Mouse (Mus musculus) heart, embryonic 11.5 days (tissue): Measurements from ENCODE around the gene Myl10. TPM values are rescaled to one million over a fixed set of nuclear protein-coding genes. Genes with fewer than 3 reads are reported as not detected.

Experiments
- ATAC-seq: fragments of 200-750 bp; cut with Nextera tagmentation; replicated peaks from 2 replicates; pipeline ENCODE4 v1.8.0; 2017; ENCODE audit warnings: moderate library complexity; ENCODE audit not compliant: insufficient number of reproducible peaks, low FRiP score, low TSS enrichment
- H3K27ac ChIP-seq: fragments of 300-500 bp; sonication (generic); 2 replicates; pipeline ENCODE4 v1.5.1; 2014; ENCODE audit warnings: mild to moderate bottlenecking, low read depth, low read length
- H3K27me3 ChIP-seq: fragments of 300-500 bp; sonication (generic); 2 replicates; pipeline ENCODE4 v1.6.1; 2014; ENCODE audit warnings: mild to moderate bottlenecking, low read length, mixed read lengths; ENCODE audit not compliant: control insufficient read depth, insufficient read depth
- H3K36me3 ChIP-seq: fragments of 300-500 bp; sonication (generic); 2 replicates; pipeline ENCODE4 v1.6.1; 2014; ENCODE audit warnings: mild to moderate bottlenecking, low read length, moderate library complexity, mixed read lengths; ENCODE audit not compliant: control insufficient read depth, insufficient read depth
- H3K4me1 ChIP-seq: fragments of 300-500 bp; sonication (generic); 2 replicates; pipeline ENCODE4 v1.6.1; 2014; ENCODE audit warnings: low read length; ENCODE audit not compliant: control insufficient read depth, insufficient read depth
- H3K4me2 ChIP-seq: fragments of 300-500 bp; sonication (generic); 2 replicates; pipeline ENCODE4 v1.6.1; 2014; ENCODE audit warnings: mild to moderate bottlenecking, moderate library complexity
- H3K4me3 ChIP-seq: fragments of 300-500 bp; sonication (generic); 2 replicates; pipeline ENCODE4 v1.5.1; 2014; ENCODE audit warnings: low read depth, low read length
- H3K9ac ChIP-seq: fragments of 300-500 bp; sonication (generic); 2 replicates; pipeline ENCODE4 v1.6.1; 2014; ENCODE audit warnings: mild to moderate bottlenecking, low read depth, low read length, moderate library complexity
- H3K9me3 ChIP-seq: fragments of 300-500 bp; sonication (generic); replicated peaks from 2 replicates; pipeline ENCODE4 v1.6.1; 2016; ENCODE audit warnings: low read length; ENCODE audit not compliant: control insufficient read depth
- WGBS: fragments of 180-500 bp; shearing (Covaris S2); extraction: QIAGEN DNeasy Blood & Tissue Kit; methylation state at CpG from one replicate; pipeline ENCODE4 v1.1.7; 2014; ENCODE audit not compliant: insufficient replicate concordance; 5-methylcytosine and 5-hydroxymethylcytosine counted together
- polyA plus RNA-seq: library from polyadenylated mRNA; unstranded; fragments of >200 nt; fragmentation: Nextera tagmentation; extraction: Ambion mirVana; gene quantifications from 2 replicates; pipeline ENCODE4 v1.2.1, GENCODE M21; 2014

Myl10 gene
- polyA plus RNA-seq, 1 experiment from 2014 or later = not detected

GRCm38 (mm10) chr5:136746596-136746995, 53.6 kb downstream of the Myl10 start:
- H3K27ac ChIP-seq = no peak overlapping the region
- peaks cover 17% of the 10 kb centered on the region for H3K36me3 ChIP-seq
- H3K9ac ChIP-seq = no peak overlapping the region
- H3K27me3 ChIP-seq = no peaks in the 10 kb centered on the region
- 65% methylated on average over 9 of the region's 9 CpGs for WGBS
- H3K9me3 ChIP-seq = peaks cover 37% of the 10 kb centered on the region
- H3K4me1 ChIP-seq = no peaks in the 10 kb centered on the region
- ATAC-seq = no peak
- H3K4me2 ChIP-seq = no peak overlapping the region
- no peak overlapping the region for H3K4me3 ChIP-seq

Other genes with a start within 250 kb of the Myl10 start
- 67.5 and 71.0 TPM in 2 replicates for gene Cux1, start 125.7 kb upstream of the Myl10 start, polyA plus RNA-seq
- gene Col26a1, start 190.1 kb downstream of the Myl10 start, polyA plus RNA-seq = 13.3 and 16.3 TPM in 2 replicates
- 41.4 and 45.5 TPM in 2 replicates for gene Ift22, start 215.0 kb downstream of the Myl10 start, polyA plus RNA-seq